Mouse (Mus musculus): Measurements from ENCODE around the gene H1fnt. TPM values are rescaled to one million over a fixed set of nuclear protein-coding genes. Genes with fewer than 3 reads are reported as not detected.

The H1fnt gene
- polyA plus RNA-seq, 1 experiment from 2014 or later: not detected

DNA sequence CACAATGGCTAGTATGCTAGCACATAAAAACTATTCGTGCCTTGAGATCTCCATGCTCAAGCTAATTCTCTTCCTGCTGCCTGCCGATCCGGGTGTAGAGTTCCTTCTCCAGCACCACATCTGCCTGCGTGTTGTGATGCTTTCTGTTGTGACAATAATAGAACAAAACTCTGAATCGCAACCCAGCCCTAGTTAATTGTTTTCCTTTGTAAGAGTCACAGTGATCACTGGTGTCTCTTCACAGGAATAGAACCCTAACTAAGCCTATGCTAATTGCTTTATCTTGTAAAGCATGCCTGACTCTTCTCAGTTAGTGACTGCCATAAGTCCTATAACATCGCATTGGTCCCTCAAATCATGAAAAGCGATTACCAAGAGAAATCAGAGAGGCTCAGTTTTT lies 31.0 kb downstream of the H1fnt start:
- Histone ChIP-seq H3K9me3 (ENCODE audit: control insufficient read depth, low read length) (no peaks in the 10 kb centered on the region), H3K9ac (ENCODE audit: low read length) (no peak overlapping the region), H3K4me3 (ENCODE audit: low read length) (no peak overlapping the region), H3K27ac (ENCODE audit: low read length) (no peak overlapping the region), H3K4me2 (ENCODE audit: low read depth, low read length) (no peak overlapping the region), H3K36me3 (ENCODE audit: control insufficient read depth, insufficient read depth, low read length) (no peaks in the 10 kb centered on the region), H3K27me3 (ENCODE audit: control insufficient read depth, insufficient read depth, low read depth, low read length) (no peaks in the 10 kb centered on the region), H3K4me1 (replicated peaks; ENCODE audit: control insufficient read depth, insufficient read depth, low read length) (no peaks in the 10 kb centered on the region)
- no peak for ATAC-seq (ENCODE audit: low read depth)
- WGBS: 74% methylated on average over 7 of the region's 7 CpGs

DNA sequence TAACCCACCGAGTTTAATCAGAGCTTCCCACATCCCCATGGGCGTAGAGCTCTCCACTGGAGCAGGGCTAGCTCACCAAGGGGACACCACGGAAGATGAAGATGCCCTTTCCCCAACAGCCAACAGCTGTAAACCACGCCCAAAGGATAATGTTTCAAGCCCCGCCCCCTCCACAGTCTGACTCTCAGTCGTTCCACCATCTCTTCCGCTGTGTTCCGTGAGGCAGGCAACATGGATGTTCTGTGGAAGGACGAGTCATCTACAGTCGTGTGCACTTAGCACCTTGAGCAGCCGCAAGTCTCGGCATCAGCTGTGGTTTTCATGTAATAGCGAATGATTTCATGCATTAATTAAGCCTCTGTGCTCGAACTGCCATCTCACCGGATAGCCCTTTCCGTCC lies 31.5 kb downstream of the H1fnt start:
- no peaks in the 10 kb centered on the region for H3K36me3 ChIP-seq (ENCODE audit: control insufficient read depth, insufficient read depth, low read length)
- 37% methylated on average over 16 of the region's 16 CpGs for WGBS
- H3K27ac ChIP-seq (ENCODE audit: low read length): no peak overlapping the region
- H3K4me2 ChIP-seq (ENCODE audit: low read depth, low read length): no peak overlapping the region
- no peak overlapping the region for H3K4me3 ChIP-seq (ENCODE audit: low read length)
- no peaks in the 10 kb centered on the region for H3K9me3 ChIP-seq (ENCODE audit: control insufficient read depth, low read length)
- no peak for ATAC-seq (ENCODE audit: low read depth)
- no peak overlapping the region for H3K9ac ChIP-seq (ENCODE audit: low read length)
- no peaks in the 10 kb centered on the region for H3K27me3 ChIP-seq (ENCODE audit: control insufficient read depth, insufficient read depth, low read depth, low read length)
- H3K4me1 ChIP-seq (replicated peaks; ENCODE audit: control insufficient read depth, insufficient read depth, low read length): no peaks in the 10 kb centered on the region

DNA sequence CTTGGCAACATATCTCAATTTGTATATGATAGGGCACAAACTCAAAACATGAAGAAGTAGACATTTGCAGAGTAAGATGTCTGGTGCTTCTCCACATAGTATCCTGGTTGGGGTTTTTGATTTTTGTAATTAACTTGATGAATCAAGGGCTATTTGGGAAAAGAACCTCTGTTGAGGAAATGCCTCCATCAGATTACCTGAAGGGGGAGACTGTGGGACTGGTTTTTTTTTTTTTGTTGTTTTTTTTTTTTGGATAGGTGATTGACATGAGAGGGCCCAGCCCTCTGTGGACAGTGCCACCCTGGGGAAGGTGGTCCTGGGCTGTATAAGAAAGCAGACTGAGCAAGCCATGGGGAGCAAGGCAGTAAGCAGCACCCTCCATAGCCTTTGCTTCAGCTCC lies 34.7 kb downstream of the H1fnt start:
- H3K4me2 ChIP-seq (ENCODE audit: low read depth, low read length): no peak overlapping the region
- no peak overlapping the region for H3K4me3 ChIP-seq (ENCODE audit: low read length)
- H3K9me3 ChIP-seq (ENCODE audit: control insufficient read depth, low read length): no peaks in the 10 kb centered on the region
- no peaks in the 10 kb centered on the region for H3K36me3 ChIP-seq (ENCODE audit: control insufficient read depth, insufficient read depth, low read length)
- H3K4me1 ChIP-seq (replicated peaks; ENCODE audit: control insufficient read depth, insufficient read depth, low read length): no peaks in the 10 kb centered on the region
- no peaks in the 10 kb centered on the region for H3K27me3 ChIP-seq (ENCODE audit: control insufficient read depth, insufficient read depth, low read depth, low read length)
- ATAC-seq (ENCODE audit: low read depth): no peak
- no peak overlapping the region for H3K27ac ChIP-seq (ENCODE audit: low read length)
- no peak overlapping the region for H3K9ac ChIP-seq (ENCODE audit: low read length)

GRCm38 (mm10) chr15:98220877-98221276 lies 36.2 kb downstream of the H1fnt start, which contains the start of the genes Gm44579 and Olfr287:
Gm44579 (minus strand) TSS chr15:98220977.
Olfr287 (minus strand) TSS chr15:98221056.
- Histone ChIP-seq H3K27me3 (ENCODE audit: control insufficient read depth, insufficient read depth, low read depth, low read length) (no peaks in the 10 kb centered on the region), H3K9ac (ENCODE audit: low read length) (no peak within 1 kb of the TSS), H3K4me2 (ENCODE audit: low read depth, low read length) (no peak within 1 kb of the TSS), H3K4me3 (ENCODE audit: low read length) (no peak within 1 kb of the TSS), H3K36me3 (ENCODE audit: control insufficient read depth, insufficient read depth, low read length) (no peaks in the 10 kb centered on the region), H3K9me3 (ENCODE audit: control insufficient read depth, low read length) (no peaks in the 10 kb centered on the region), H3K4me1 (replicated peaks; ENCODE audit: control insufficient read depth, insufficient read depth, low read length) (no peaks in the 10 kb centered on the region), H3K27ac (ENCODE audit: low read length) (no peak within 1 kb of the TSS)
- WGBS: 53% methylated on average over 4 of the region's 4 CpGs
- ATAC-seq (ENCODE audit: low read depth): no peak

DNA sequence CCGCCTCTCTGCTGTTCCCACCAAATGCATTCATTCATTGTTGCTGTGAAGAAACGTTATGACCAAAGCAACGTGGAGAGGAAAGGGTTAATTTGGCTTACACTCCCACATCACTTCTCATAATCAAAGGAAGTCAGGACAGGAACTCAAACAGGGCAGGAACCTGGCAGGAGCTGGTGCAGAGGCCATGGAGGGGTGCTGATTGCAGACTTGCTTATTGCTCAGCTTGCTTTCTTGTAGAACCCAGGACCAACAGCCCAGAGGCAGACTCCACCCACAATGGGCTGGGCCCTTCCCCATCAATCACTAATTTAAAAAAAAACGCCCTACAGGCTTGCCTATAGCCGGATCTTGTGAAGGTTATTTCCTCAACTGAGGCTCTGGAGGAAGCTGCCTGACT lies 43.0 kb downstream of the H1fnt start:
- no peak overlapping the region for H3K9ac ChIP-seq (ENCODE audit: low read length)
- H3K27me3 ChIP-seq (ENCODE audit: control insufficient read depth, insufficient read depth, low read depth, low read length): no peaks in the 10 kb centered on the region
- H3K27ac ChIP-seq (ENCODE audit: low read length): no peak overlapping the region
- no peaks in the 10 kb centered on the region for H3K9me3 ChIP-seq (ENCODE audit: control insufficient read depth, low read length)
- no peaks in the 10 kb centered on the region for H3K4me1 ChIP-seq (replicated peaks; ENCODE audit: control insufficient read depth, insufficient read depth, low read length)
- whole genome bisulfite sequencing: 44% methylated on average over 5 of the region's 5 CpGs
- ATAC-seq (ENCODE audit: low read depth): peak; percentile 56; the same call in 1 of the 2 replicates
- no peak overlapping the region for H3K4me3 ChIP-seq (ENCODE audit: low read length)
- no peaks in the 10 kb centered on the region for H3K36me3 ChIP-seq (ENCODE audit: control insufficient read depth, insufficient read depth, low read length)
- no peak overlapping the region for H3K4me2 ChIP-seq (ENCODE audit: low read depth, low read length)

GRCm38 (mm10) chr15:98213336-98213870 lies 43.7 kb downstream of the H1fnt start:
- Histone ChIP-seq H3K36me3 (ENCODE audit: control insufficient read depth, insufficient read depth, low read length) (no peaks in the 10 kb centered on the region), H3K9ac (ENCODE audit: low read length) (no peak overlapping the region), H3K4me1 (replicated peaks; ENCODE audit: control insufficient read depth, insufficient read depth, low read length) (no peaks in the 10 kb centered on the region), H3K4me2 (ENCODE audit: low read depth, low read length) (no peak overlapping the region), H3K27ac (ENCODE audit: low read length) (peak overlapping the region; percentile 54), H3K27me3 (ENCODE audit: control insufficient read depth, insufficient read depth, low read depth, low read length) (no peaks in the 10 kb centered on the region), H3K9me3 (ENCODE audit: control insufficient read depth, low read length) (no peaks in the 10 kb centered on the region), H3K4me3 (ENCODE audit: low read length) (no peak overlapping the region)
- no peak for ATAC-seq (ENCODE audit: low read depth)
- WGBS: 57% methylated on average over 5 of the region's 5 CpGs

GRCm38 (mm10) chr15:98209676-98210075 lies 47.4 kb downstream of the H1fnt start:
- Histone ChIP-seq H3K36me3 (ENCODE audit: control insufficient read depth, insufficient read depth, low read length) (no peaks in the 10 kb centered on the region), H3K4me1 (replicated peaks; ENCODE audit: control insufficient read depth, insufficient read depth, low read length) (no peaks in the 10 kb centered on the region), H3K27ac (ENCODE audit: low read length) (no peak overlapping the region), H3K9ac (ENCODE audit: low read length) (no peak overlapping the region), H3K4me3 (ENCODE audit: low read length) (no peak overlapping the region), H3K9me3 (ENCODE audit: control insufficient read depth, low read length) (no peaks in the 10 kb centered on the region), H3K27me3 (ENCODE audit: control insufficient read depth, insufficient read depth, low read depth, low read length) (no peaks in the 10 kb centered on the region), H3K4me2 (ENCODE audit: low read depth, low read length) (no peak overlapping the region)
- ATAC-seq (ENCODE audit: low read depth): no peak
- 62% methylated on average over 7 of the region's 7 CpGs for WGBS

Other genes starting within 250 kb of the H1fnt start
- gene Pfkm, start 164.7 kb downstream of the H1fnt start, polyA plus RNA-seq (2015; fragmentation: Nextera tagmentation; extraction: Ambion mirVana): 32.2 and 33.6 TPM in 2 replicates
- gene Senp1, start 163.5 kb downstream of the H1fnt start, polyA plus RNA-seq (2015; fragmentation: Nextera tagmentation; extraction: Ambion mirVana): 27.4 and 29.2 TPM in 2 replicates
- gene Asb8, start 91.7 kb downstream of the H1fnt start, polyA plus RNA-seq (2015; fragmentation: Nextera tagmentation; extraction: Ambion mirVana): 44.5 and 47.9 TPM in 2 replicates
- 0.20 and 0.24 TPM in 2 replicates for gene Ccdc184, start 90.1 kb downstream of the H1fnt start, polyA plus RNA-seq (2015; fragmentation: Nextera tagmentation; extraction: Ambion mirVana)
- gene Olfr288, start 61.8 kb downstream of the H1fnt start, polyA plus RNA-seq (2015; fragmentation: Nextera tagmentation; extraction: Ambion mirVana): not detected in 2 replicates
- gene Gm44579, start 36.3 kb downstream of the H1fnt start, polyA plus RNA-seq (2015; fragmentation: Nextera tagmentation; extraction: Ambion mirVana): not detected in 2 replicates
- gene Olfr287, start 36.2 kb downstream of the H1fnt start, polyA plus RNA-seq (2015; fragmentation: Nextera tagmentation; extraction: Ambion mirVana): not detected in 2 replicates
- gene Olfr286, start 22.8 kb downstream of the H1fnt start, polyA plus RNA-seq (2015; fragmentation: Nextera tagmentation; extraction: Ambion mirVana): not detected in 2 replicates
- gene Zfp641, start 38.9 kb upstream of the H1fnt start, polyA plus RNA-seq (2015; fragmentation: Nextera tagmentation; extraction: Ambion mirVana): 0.65 and 0.70 TPM in 2 replicates
- gene Olfr285, start 60.1 kb upstream of the H1fnt start, polyA plus RNA-seq (2015; fragmentation: Nextera tagmentation; extraction: Ambion mirVana): not detected in 2 replicates
- gene Olfr284, start 83.7 kb upstream of the H1fnt start, polyA plus RNA-seq (2015; fragmentation: Nextera tagmentation; extraction: Ambion mirVana): not detected in 2 replicates
- not detected in 2 replicates for gene Olfr283, start 123.7 kb upstream of the H1fnt start, polyA plus RNA-seq (2015; fragmentation: Nextera tagmentation; extraction: Ambion mirVana)
- not detected in 2 replicates for gene Olfr282, start 173.9 kb upstream of the H1fnt start, polyA plus RNA-seq (2015; fragmentation: Nextera tagmentation; extraction: Ambion mirVana)
- gene Olfr281, start 195.3 kb upstream of the H1fnt start, polyA plus RNA-seq (2015; fragmentation: Nextera tagmentation; extraction: Ambion mirVana): not detected in 2 replicates
- not detected in 2 replicates for gene OR5BS1P, start 212.6 kb upstream of the H1fnt start, polyA plus RNA-seq (2015; fragmentation: Nextera tagmentation; extraction: Ambion mirVana)
- 0.39 and 0.82 TPM in 2 replicates for gene Lalba, start 225.4 kb upstream of the H1fnt start, polyA plus RNA-seq (2015; fragmentation: Nextera tagmentation; extraction: Ambion mirVana)
- not detected in 2 replicates for gene Olfr279, start 235.1 kb upstream of the H1fnt start, polyA plus RNA-seq (2015; fragmentation: Nextera tagmentation; extraction: Ambion mirVana)

Measured in lung, embryonic 16.5 days (tissue).